Mouse (Mus musculus) lung, embryonic 16.5 days (tissue): ENCODE measurements around the gene Mkrn2. TPM values are rescaled to one million over a fixed set of nuclear protein-coding genes. Genes with fewer than 3 reads are reported as not detected.

Source experiments
- ATAC-seq: fragments of 200-750 bp; cut with Nextera tagmentation; 2 replicates; pipeline ENCODE4 v1.8.0; 2017; ENCODE audit warnings: low read depth, mild to moderate bottlenecking, moderate library complexity
- H3K27ac ChIP-seq: fragments of 300-500 bp; sonication (generic); 2 replicates; pipeline ENCODE4 v1.5.1; 2014; ENCODE audit warnings: mild to moderate bottlenecking, control low read depth, low read length
- H3K27me3 ChIP-seq: fragments of 300-500 bp; sonication (generic); 2 replicates; pipeline ENCODE4 v1.6.1; 2014; ENCODE audit warnings: low read depth, low read length, mixed read lengths; ENCODE audit not compliant: control insufficient read depth, insufficient read depth
- H3K36me3 ChIP-seq: fragments of 300-500 bp; sonication (generic); 2 replicates; pipeline ENCODE4 v1.6.1; 2014; ENCODE audit warnings: low read length; ENCODE audit not compliant: control insufficient read depth, insufficient read depth
- H3K4me1 ChIP-seq: fragments of 300-500 bp; sonication (generic); replicated peaks from 2 replicates; pipeline ENCODE4 v1.6.1; 2014; ENCODE audit warnings: low read length, mixed read lengths; ENCODE audit not compliant: control insufficient read depth, insufficient read depth
- H3K4me2 ChIP-seq: fragments of 300-500 bp; sonication (generic); 2 replicates; pipeline ENCODE4 v1.6.1; 2014; ENCODE audit warnings: low read depth, low read length, control low read depth
- H3K4me3 ChIP-seq: fragments of 300-500 bp; sonication (generic); 2 replicates; pipeline ENCODE4 v1.5.1; 2014; ENCODE audit warnings: mild to moderate bottlenecking, low read length, control low read depth
- H3K9ac ChIP-seq: fragments of 300-500 bp; sonication (generic); 2 replicates; pipeline ENCODE4 v1.6.1; 2014; ENCODE audit warnings: low read length, control low read depth
- H3K9me3 ChIP-seq: fragments of 300-500 bp; sonication (generic); 2 replicates; pipeline ENCODE4 v1.6.1; 2016; ENCODE audit warnings: low read length; ENCODE audit not compliant: control insufficient read depth
- WGBS: fragments of 180-500 bp; shearing (Covaris S2); extraction: QIAGEN DNeasy Blood & Tissue Kit; methylation state at CpG from one replicate; pipeline ENCODE4 v1.1.7; 2014; 5-methylcytosine and 5-hydroxymethylcytosine counted together
- polyA plus RNA-seq: library from polyadenylated mRNA; unstranded; fragments of >200 nt; fragmentation: Nextera tagmentation; extraction: Ambion mirVana; gene quantifications from 2 replicates; pipeline ENCODE4 v1.2.1, GENCODE M21; 2015

The Mkrn2 gene
- polyA plus RNA-seq, 1 experiment from 2014 or later, result 27.1 TPM

DNA sequence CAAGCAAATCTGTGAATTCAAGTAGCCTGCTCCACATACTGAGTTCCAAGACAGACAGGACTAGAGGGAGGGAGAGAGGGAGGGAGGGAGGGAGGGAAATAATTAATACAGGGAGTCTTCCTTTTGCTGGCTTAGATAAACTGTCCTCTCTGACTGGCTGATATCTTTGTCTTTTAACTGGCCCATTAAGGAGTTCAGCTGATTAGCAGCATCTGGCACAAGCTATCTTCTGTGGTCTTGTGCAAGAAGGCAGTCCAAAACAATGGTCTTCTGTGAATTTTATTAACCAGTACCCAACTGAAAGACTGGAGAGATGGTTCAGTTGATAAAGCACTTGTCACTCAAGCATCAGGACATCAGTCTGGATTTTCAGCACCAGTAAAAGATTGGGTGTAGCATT, 57.1 kb downstream of the Mkrn2 start:
- no peaks in the 10 kb centered on the region for H3K36me3 ChIP-seq
- no peak for ATAC-seq
- no peaks in the 10 kb centered on the region for H3K4me1 ChIP-seq

DNA sequence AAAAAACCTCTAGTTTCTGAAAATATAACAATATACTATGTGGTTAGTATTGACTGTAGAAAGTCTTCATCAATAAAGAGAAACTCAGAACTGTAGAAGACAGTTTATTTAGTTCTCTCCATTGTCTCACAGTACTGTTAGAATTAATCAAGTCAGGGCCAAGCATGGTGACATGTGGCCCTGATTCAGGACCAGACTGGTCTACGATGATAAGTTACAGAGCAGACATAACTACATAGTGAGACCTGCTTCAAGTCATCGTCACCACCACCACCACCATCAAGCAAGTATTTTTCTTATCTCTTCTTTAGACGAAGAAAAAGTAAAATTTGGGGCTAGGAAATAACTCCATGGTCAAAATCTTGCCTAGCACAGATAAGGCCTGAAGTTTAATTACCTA, 62.6 kb downstream of the Mkrn2 start:
- no peaks in the 10 kb centered on the region; the same call in 1 of the 2 replicates for H3K4me1 ChIP-seq
- no peaks in the 10 kb centered on the region for H3K36me3 ChIP-seq
- H3K4me3 ChIP-seq, result no peak overlapping the region
- H3K27me3 ChIP-seq, result no peaks in the 10 kb centered on the region
- H3K27ac ChIP-seq, result no peak overlapping the region
- H3K9me3 ChIP-seq, result no peaks in the 10 kb centered on the region
- no peak for ATAC-seq
- no peak overlapping the region for H3K4me2 ChIP-seq
- WGBS, result 72% methylated on average over 3 of the region's 3 CpGs
- H3K9ac ChIP-seq, result no peak overlapping the region

More for the DNA sequence above, 57.1 kb downstream of the Mkrn2 start:
- H3K4me2 ChIP-seq, result no peak overlapping the region
- H3K4me3 ChIP-seq, result no peak overlapping the region
- no peak overlapping the region for H3K27ac ChIP-seq
- no peaks in the 10 kb centered on the region for H3K9me3 ChIP-seq
- no peaks in the 10 kb centered on the region for H3K27me3 ChIP-seq
- H3K9ac ChIP-seq, result no peak overlapping the region

DNA sequence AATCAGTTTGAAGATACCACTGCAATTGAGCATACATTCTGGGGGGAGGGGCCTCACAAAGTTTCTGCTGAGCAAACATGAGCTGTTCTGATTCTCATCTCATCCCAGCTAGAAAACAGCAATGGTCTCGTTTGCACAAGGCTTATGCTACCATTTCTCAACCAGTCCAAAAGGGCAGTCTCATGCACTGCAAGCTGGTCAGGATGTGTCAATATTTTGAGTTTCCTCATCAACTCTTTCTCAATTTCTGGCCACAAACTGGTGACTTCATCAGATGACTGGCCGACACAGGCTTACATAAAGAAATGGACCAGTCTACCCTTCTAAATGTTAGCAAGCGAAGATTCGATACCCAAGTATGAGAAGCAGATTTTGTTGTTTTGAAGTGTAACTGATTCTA, 64.9 kb downstream of the Mkrn2 start:
- no peak overlapping the region for H3K4me3 ChIP-seq
- no peaks in the 10 kb centered on the region for H3K36me3 ChIP-seq
- no peaks in the 10 kb centered on the region for H3K27me3 ChIP-seq
- no peak overlapping the region for H3K9ac ChIP-seq
- H3K4me2 ChIP-seq, result no peak overlapping the region
- WGBS, result 71% methylated on average over 4 of the region's 4 CpGs
- no peak overlapping the region for H3K27ac ChIP-seq
- no peaks in the 10 kb centered on the region; the same call in 1 of the 2 replicates for H3K4me1 ChIP-seq
- H3K9me3 ChIP-seq, result no peaks in the 10 kb centered on the region
- no peak for ATAC-seq

Other genes with a start within 250 kb of the Mkrn2 start
- 5.4 and 5.5 TPM in 2 replicates for gene Pparg, start 241.0 kb upstream of the Mkrn2 start, polyA plus RNA-seq
- gene Tsen2, start 57.2 kb upstream of the Mkrn2 start, polyA plus RNA-seq, result 23.9 and 24.8 TPM in 2 replicates
- gene Mkrn2os, start 9.3 kb upstream of the Mkrn2 start, polyA plus RNA-seq, result 0.58 and 0.63 TPM in 2 replicates
- gene Raf1, start 74.7 kb downstream of the Mkrn2 start, polyA plus RNA-seq, result 80.8 and 86.3 TPM in 2 replicates
- gene Tmem40, start 160.5 kb downstream of the Mkrn2 start, polyA plus RNA-seq, result 2.3 and 3.8 TPM in 2 replicates
- 23.4 and 28.2 TPM in 2 replicates for gene Cand2, start 172.6 kb downstream of the Mkrn2 start, polyA plus RNA-seq
- 2,193 and 2,268 TPM in 2 replicates for gene Rpl32, start 206.8 kb downstream of the Mkrn2 start, polyA plus RNA-seq
- gene Efcab12, start 236.5 kb downstream of the Mkrn2 start, polyA plus RNA-seq, result 1.8 and 2.1 TPM in 2 replicates